Mouse (Mus musculus): ENCODE measurements around the gene Klhl12. TPM values are rescaled to one million over a fixed set of nuclear protein-coding genes. Genes with fewer than 3 reads are reported as not detected.
A peak's percentile ranks its signal among the peaks of the same experiment; 100 is the strongest.

Gene Klhl12
- polyA plus RNA-seq, 1 experiment = 9.5 TPM

- TF ChIP-seq GATA1 (IDR thresholded peaks at IDR 0.05; ENCODE audit: low read length) = no peak
These were observed 69.7 kb downstream of the Klhl12 start for GRCm38 (mm10) chr1:134525015-134525414.

- TF ChIP-seq GATA1 (IDR thresholded peaks at IDR 0.05; ENCODE audit: low read length) = peak; percentile 96
These were observed 71.4 kb downstream of the Klhl12 start for GRCm38 (mm10) chr1:134526752-134527151.

- no peak for TF ChIP-seq GATA1 (IDR thresholded peaks at IDR 0.05; ENCODE audit: low read length)
These were observed 75.3 kb downstream of the Klhl12 start for GRCm38 (mm10) chr1:134530618-134531017.

- TF ChIP-seq GATA1 (IDR thresholded peaks at IDR 0.05; ENCODE audit: low read length) = no peak
These were observed 79.7 kb downstream of the Klhl12 start for GRCm38 (mm10) chr1:134535054-134535453.

- no peak for TF ChIP-seq GATA1 (IDR thresholded peaks at IDR 0.05; ENCODE audit: low read length)
These were observed 80.2 kb downstream of the Klhl12 start for GRCm38 (mm10) chr1:134535513-134535912.

- no peak for TF ChIP-seq GATA1 (IDR thresholded peaks at IDR 0.05; ENCODE audit: low read length)
These were observed 85.3 kb downstream of the Klhl12 start for GRCm38 (mm10) chr1:134540610-134541009.

Other genes with a start within 250 kb of the Klhl12 start
- gene Adora1, start 220.1 kb upstream of the Klhl12 start, polyA plus RNA-seq (2012) = 0.01 TPM in 1 of 2 replicates, not detected in the other
- not detected in 2 replicates for gene Myog, start 165.5 kb upstream of the Klhl12 start, polyA plus RNA-seq (2012)
- 0.04 and 0.08 TPM in 2 replicates for gene Ppfia4, start 122.6 kb upstream of the Klhl12 start, polyA plus RNA-seq (2012)
- 49.6 and 62.4 TPM in 2 replicates for gene Tmem183a, start 93.6 kb upstream of the Klhl12 start, polyA plus RNA-seq (2012)
- not detected in 2 replicates for gene 4933406M09Rik, start 69.6 kb upstream of the Klhl12 start, polyA plus RNA-seq (2012)
- 41.6 and 56.5 TPM in 2 replicates for gene Cyb5r1, start 50.0 kb upstream of the Klhl12 start, polyA plus RNA-seq (2012)
- 94.8 and 120 TPM in 2 replicates for gene Adipor1, start 40.2 kb upstream of the Klhl12 start, polyA plus RNA-seq (2012)
- gene Rabif, start 39.1 kb downstream of the Klhl12 start, polyA plus RNA-seq (2012) = 8.9 and 11.1 TPM in 2 replicates
- not detected in 2 replicates for gene Mgat4e, start 94.2 kb downstream of the Klhl12 start, polyA plus RNA-seq (2012)
- 33.3 and 44.5 TPM in 2 replicates for gene Kdm5b, start 104.6 kb downstream of the Klhl12 start, polyA plus RNA-seq (2012)
- not detected in 2 replicates for gene Syt2, start 191.1 kb downstream of the Klhl12 start, polyA plus RNA-seq (2012)